Mouse (Mus musculus): Measurements from ENCODE around the gene Gm17332. TPM values are rescaled to one million over a fixed set of nuclear protein-coding genes. Genes with fewer than 3 reads are reported as not detected.

Gene Gm17332
- polyA plus RNA-seq (2015; fragmentation: Nextera tagmentation; extraction: Ambion mirVana): not detected in 2 replicates

DNA sequence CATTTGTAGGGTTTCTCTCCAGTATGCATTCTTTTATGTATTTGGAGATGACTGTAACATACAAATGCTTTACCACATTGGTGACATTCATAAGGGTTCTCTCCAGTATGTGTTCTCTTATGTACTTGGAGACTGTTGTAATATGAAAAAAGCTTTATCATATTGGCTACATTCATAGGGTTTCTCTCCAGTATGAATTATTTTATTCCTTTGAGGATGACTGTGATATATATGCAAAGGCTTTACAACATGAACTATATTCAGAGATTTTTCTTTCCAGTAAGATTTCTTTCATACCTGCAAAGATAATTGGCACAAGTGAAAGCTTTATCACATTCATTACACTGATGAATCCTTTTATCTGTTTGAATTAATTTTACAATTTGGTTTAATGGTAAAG lies at the start of gene Gm17332:
TSS of gene Gm17332 (minus strand) at position 101 of the 400 bp plus-strand sequence.
- TF ChIP-seq EP300 (IDR thresholded peaks at IDR 0.05; ENCODE audit: low read depth): no peak
- TF ChIP-seq CTCF (IDR thresholded peaks at IDR 0.05; ENCODE audit: low read depth): no peak
- DNase-seq: no peak
- H3K27me3 ChIP-seq (ENCODE audit: insufficient read depth, low read length): no peaks in the 10 kb centered on the region
- no peak within 1 kb of the TSS for H3K27ac ChIP-seq (ENCODE audit: low read depth)
- no peak within 1 kb of the TSS for H3K4me3 ChIP-seq (ENCODE audit: low read depth, low read length)
- H3K4me2 ChIP-seq (ENCODE audit: low read depth, low read length): no peak within 1 kb of the TSS
- no peaks in the 10 kb centered on the region for H3K4me1 ChIP-seq (ENCODE audit: insufficient read depth)
- H3K36me3 ChIP-seq (replicated peaks; ENCODE audit: insufficient read depth, low read length): no peaks in the 10 kb centered on the region
- ATAC-seq: no peak
- H3K9ac ChIP-seq (replicated peaks): no peak within 1 kb of the TSS
- no peaks in the 10 kb centered on the region for H3K9me3 ChIP-seq (ENCODE audit: low read length)

DNA sequence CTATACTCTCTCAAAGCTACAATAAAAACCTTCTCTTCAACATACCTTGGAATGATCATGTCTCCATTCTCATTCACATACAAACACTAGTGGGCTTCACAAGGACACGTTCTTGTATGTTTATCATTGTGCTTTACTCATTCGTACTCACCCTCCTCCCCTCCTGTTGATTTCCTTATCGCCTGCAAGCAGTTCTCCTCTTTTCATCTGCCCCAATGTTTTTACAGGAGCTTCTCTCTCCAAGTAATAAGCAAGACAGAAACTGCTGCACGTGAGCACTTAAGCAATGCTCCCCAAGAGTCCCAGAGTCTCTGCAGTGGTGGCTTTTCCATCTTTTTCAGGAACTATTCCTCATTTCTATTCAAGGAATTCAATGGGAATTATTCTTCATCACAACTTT lies 47.7 kb upstream of the Gm17332 start:
- no peak for ATAC-seq
- WGBS (ENCODE audit: insufficient replicate concordance): 47% methylated on average over 4 of the region's 4 CpGs
- H3K9ac ChIP-seq (replicated peaks): no peak overlapping the region
- no peaks in the 10 kb centered on the region for H3K27me3 ChIP-seq (ENCODE audit: insufficient read depth, low read length)
- no peaks in the 10 kb centered on the region for H3K4me1 ChIP-seq (ENCODE audit: insufficient read depth)
- no peak overlapping the region for H3K4me3 ChIP-seq (ENCODE audit: low read depth, low read length)
- no peak overlapping the region for H3K27ac ChIP-seq (ENCODE audit: low read depth)
- H3K9me3 ChIP-seq (ENCODE audit: low read length): no peaks in the 10 kb centered on the region
- no peak for DNase-seq
- TF ChIP-seq EP300 (IDR thresholded peaks at IDR 0.05; ENCODE audit: low read depth) (no peak), CTCF (IDR thresholded peaks at IDR 0.05; ENCODE audit: low read depth) (no peak)
- no peaks in the 10 kb centered on the region for H3K36me3 ChIP-seq (replicated peaks; ENCODE audit: insufficient read depth, low read length)
- no peak overlapping the region for H3K4me2 ChIP-seq (ENCODE audit: low read depth, low read length)

DNA sequence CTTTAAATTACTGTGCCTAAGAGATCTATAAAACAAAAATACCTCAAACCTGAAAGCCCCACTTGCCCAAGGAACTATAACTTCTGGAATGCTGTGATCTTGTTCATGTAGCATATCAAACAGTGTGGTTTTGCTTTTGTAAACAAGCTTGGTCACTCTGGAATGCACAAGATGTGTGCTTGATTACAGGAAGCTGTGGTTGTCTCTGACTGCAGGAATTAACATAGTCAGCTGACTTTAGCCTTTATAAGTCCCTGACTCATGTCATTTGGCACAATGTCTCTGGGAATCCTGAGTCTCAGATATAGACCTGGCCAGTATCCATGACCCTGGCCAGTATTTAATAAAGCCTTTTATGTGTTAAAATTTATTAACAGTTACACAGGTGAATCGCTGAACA lies 43.1 kb upstream of the Gm17332 start:
- H3K27ac ChIP-seq (ENCODE audit: low read depth): no peak overlapping the region
- TF ChIP-seq EP300 (IDR thresholded peaks at IDR 0.05; ENCODE audit: low read depth) (no peak), CTCF (IDR thresholded peaks at IDR 0.05; ENCODE audit: low read depth) (no peak)
- no peak overlapping the region for H3K4me2 ChIP-seq (ENCODE audit: low read depth, low read length)
- no peaks in the 10 kb centered on the region for H3K27me3 ChIP-seq (ENCODE audit: insufficient read depth, low read length)
- H3K9ac ChIP-seq (replicated peaks): no peak overlapping the region
- WGBS (ENCODE audit: insufficient replicate concordance): 79% methylated on average over 1 of the region's 1 CpGs
- peaks cover 2% of the 10 kb centered on the region; the same call in 1 of the 2 replicates for H3K4me1 ChIP-seq (ENCODE audit: insufficient read depth)
- no peaks in the 10 kb centered on the region for H3K36me3 ChIP-seq (replicated peaks; ENCODE audit: insufficient read depth, low read length)
- H3K9me3 ChIP-seq (ENCODE audit: low read length): no peaks in the 10 kb centered on the region
- ATAC-seq (no peak), DNase-seq (no peak)
- no peak overlapping the region for H3K4me3 ChIP-seq (ENCODE audit: low read depth, low read length)

DNA sequence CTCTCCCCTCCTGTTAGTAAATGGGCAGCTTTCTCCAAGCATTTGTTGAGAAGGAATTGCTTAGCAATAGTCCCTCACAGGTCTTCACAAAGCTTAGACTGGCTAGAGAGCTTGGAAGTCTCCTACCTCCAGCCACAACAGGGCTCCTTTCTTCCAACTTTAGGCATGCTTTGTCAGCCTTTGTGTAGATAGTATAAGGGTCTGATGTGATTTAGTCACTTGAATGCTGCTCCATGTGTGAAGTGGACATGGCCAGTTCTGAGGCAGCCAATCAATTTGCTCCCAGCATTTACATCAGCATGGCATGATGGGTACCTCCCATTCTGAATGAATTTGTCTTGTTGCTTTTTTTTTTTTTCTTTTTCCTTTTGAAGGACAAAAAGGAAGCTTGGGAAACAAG lies 35.7 kb upstream of the Gm17332 start:
- Histone ChIP-seq H3K4me1 (ENCODE audit: insufficient read depth) (peaks cover 2% of the 10 kb centered on the region; the same call in 1 of the 2 replicates), H3K4me3 (ENCODE audit: low read depth, low read length) (no peak overlapping the region), H3K36me3 (replicated peaks; ENCODE audit: insufficient read depth, low read length) (no peaks in the 10 kb centered on the region), H3K9ac (replicated peaks) (no peak overlapping the region), H3K9me3 (ENCODE audit: low read length) (no peaks in the 10 kb centered on the region), H3K27me3 (ENCODE audit: insufficient read depth, low read length) (no peaks in the 10 kb centered on the region), H3K27ac (ENCODE audit: low read depth) (no peak overlapping the region), H3K4me2 (ENCODE audit: low read depth, low read length) (no peak overlapping the region)
- no peak for TF ChIP-seq EP300 (IDR thresholded peaks at IDR 0.05; ENCODE audit: low read depth)
- DNase-seq (no peak), ATAC-seq (no peak)

DNA sequence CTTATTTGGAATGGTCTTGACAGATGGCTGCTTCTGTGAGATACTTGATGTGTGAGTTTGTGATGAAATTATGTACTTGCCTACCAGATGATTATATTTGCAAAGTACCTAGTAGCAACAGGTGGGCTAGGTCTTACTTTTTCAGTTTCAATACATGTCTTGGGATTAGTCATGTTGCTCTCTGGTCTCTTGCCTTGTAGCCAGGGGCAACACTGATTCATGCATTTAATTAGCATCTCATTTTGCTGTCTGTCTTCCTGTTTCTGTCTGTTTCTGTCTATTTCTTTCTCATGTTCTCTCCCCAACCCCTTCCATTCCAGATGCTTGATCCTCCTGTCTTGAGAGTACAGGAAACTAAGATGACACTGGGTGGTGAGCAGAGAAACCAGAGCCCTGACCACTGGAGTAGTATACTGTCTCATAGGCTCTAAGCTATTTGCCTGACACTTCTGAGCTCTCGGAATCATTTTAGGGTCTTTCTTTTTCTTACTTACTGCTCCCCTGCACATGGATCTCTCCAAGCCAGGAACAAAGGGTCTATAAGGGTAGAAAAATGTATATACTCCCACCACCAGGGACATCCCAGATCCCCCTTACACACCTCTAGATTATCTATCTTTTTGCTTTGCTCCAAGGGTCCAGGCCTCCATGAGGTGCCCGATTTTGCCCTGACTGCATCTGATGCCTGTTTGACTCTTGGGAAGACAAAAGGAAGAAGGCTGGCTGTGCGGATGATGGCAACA lies 13.5 kb upstream of the Gm17332 start:
- DNase-seq: no peak
- no peak overlapping the region for H3K27ac ChIP-seq (ENCODE audit: low read depth)
- no peak overlapping the region for H3K9ac ChIP-seq (replicated peaks)
- no peak for TF ChIP-seq EP300 (IDR thresholded peaks at IDR 0.05; ENCODE audit: low read depth)
- TF ChIP-seq CTCF (IDR thresholded peaks at IDR 0.05; ENCODE audit: low read depth): no peak
- H3K9me3 ChIP-seq (ENCODE audit: low read length): no peaks in the 10 kb centered on the region
- no peaks in the 10 kb centered on the region for H3K4me1 ChIP-seq (ENCODE audit: insufficient read depth)
- no peak overlapping the region for H3K4me3 ChIP-seq (ENCODE audit: low read depth, low read length)
- no peaks in the 10 kb centered on the region for H3K27me3 ChIP-seq (ENCODE audit: insufficient read depth, low read length)
- 68% methylated on average over 3 of the region's 3 CpGs for WGBS (ENCODE audit: insufficient replicate concordance)
- no peaks in the 10 kb centered on the region for H3K36me3 ChIP-seq (replicated peaks; ENCODE audit: insufficient read depth, low read length)
- ATAC-seq: no peak
- H3K4me2 ChIP-seq (ENCODE audit: low read depth, low read length): no peak overlapping the region

DNA sequence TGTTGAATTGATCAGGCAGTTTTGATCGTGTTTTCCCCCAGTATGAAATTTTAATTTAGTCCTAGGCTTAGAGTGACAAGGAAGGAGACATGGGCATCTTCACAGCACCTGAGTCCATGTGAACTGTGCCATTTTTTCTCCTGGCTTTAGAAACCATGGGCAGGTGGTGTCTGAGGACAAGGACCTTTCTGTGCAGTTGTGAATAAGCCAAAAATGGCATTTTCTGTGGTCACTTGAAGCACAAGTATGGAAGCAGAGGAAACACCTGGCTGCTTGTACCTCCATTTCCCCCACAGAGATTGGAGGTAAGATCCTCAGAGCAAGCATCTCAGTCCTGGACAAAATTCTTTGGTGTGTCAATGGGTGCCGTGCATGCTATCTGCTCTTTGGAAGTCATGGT lies 12.5 kb upstream of the Gm17332 start:
- WGBS (ENCODE audit: insufficient replicate concordance): 67% methylated on average over 2 of the region's 2 CpGs
- Histone ChIP-seq H3K36me3 (replicated peaks; ENCODE audit: insufficient read depth, low read length) (no peaks in the 10 kb centered on the region), H3K4me3 (ENCODE audit: low read depth, low read length) (no peak overlapping the region), H3K27me3 (ENCODE audit: insufficient read depth, low read length) (no peaks in the 10 kb centered on the region), H3K4me2 (ENCODE audit: low read depth, low read length) (no peak overlapping the region), H3K9ac (replicated peaks) (no peak overlapping the region), H3K4me1 (ENCODE audit: insufficient read depth) (no peaks in the 10 kb centered on the region), H3K27ac (ENCODE audit: low read depth) (no peak overlapping the region), H3K9me3 (ENCODE audit: low read length) (no peaks in the 10 kb centered on the region)
- ATAC-seq (no peak), DNase-seq (no peak)
- TF ChIP-seq CTCF (IDR thresholded peaks at IDR 0.05; ENCODE audit: low read depth): no peak
- no peak for TF ChIP-seq EP300 (IDR thresholded peaks at IDR 0.05; ENCODE audit: low read depth)

Data from liver, postnatal 0 days (tissue).